Mouse (Mus musculus): ENCODE results near the gene Dzip1l. TPM values are rescaled to one million over a fixed set of nuclear protein-coding genes. Genes with fewer than 3 reads are reported as not detected.

Gene Dzip1l
- total and polyA plus RNA-seq, 3 experiments, result not detected

GRCm38 (mm10) chr9:99671603-99672002, 42.3 kb downstream of the Dzip1l start:
- DNase-seq (ENCODE audit: low read depth, low spot score), result peak; percentile 7
- Histone ChIP-seq H3K36me3 (ENCODE audit: control insufficient read depth in 1 of 2, insufficient read depth in 2 of 2, low read length in 2 of 2) (no peaks in the 10 kb centered on the region), H3K27me3 (ENCODE audit: control insufficient read depth in 1 of 2, insufficient read depth in 2 of 2, low read length in 2 of 2) (no peaks in the 10 kb centered on the region), H3K9ac (ENCODE audit: control insufficient read depth, low read depth, low read length, poor library complexity, severe bottlenecking) (no peak overlapping the region), H3K79me2 (ENCODE audit: control insufficient read depth, insufficient read depth, low read length, poor library complexity) (no peaks in the 10 kb centered on the region), H3K27ac (ENCODE audit: control insufficient read depth, low read depth, low read length) (no peak overlapping the region), H3K4me3 (ENCODE audit: control insufficient read depth in 1 of 2, insufficient read depth in 1 of 2, low read depth in 2 of 2, low read length in 2 of 2) (no peak overlapping the region), H3K9me3 (replicated peaks; ENCODE audit: insufficient read depth, low read length) (no peaks in the 10 kb centered on the region), H3K4me1 (ENCODE audit: control insufficient read depth in 1 of 2, insufficient read depth in 2 of 2, low read length in 2 of 2) (no peaks in the 10 kb centered on the region)
- TF ChIP-seq NELFE (IDR thresholded peaks at IDR 0.05; ENCODE audit: low read depth, low read length) (no peak), USF1 (IDR thresholded peaks at IDR 0.05; ENCODE audit: low read depth, low read length) (no peak), CTCF (IDR thresholded peaks at IDR 0.05 in 2 of 3, conservative IDR thresholded peaks at IDR 0.05 in 1 of 3; ENCODE audit: control insufficient read depth in 1 of 3, insufficient read depth in 1 of 3, low read depth in 2 of 3, low read length in 3 of 3, poor library complexity in 1 of 3, severe bottlenecking in 1 of 3) (peak; percentile 6 to 33 (median 25); a peak in 4 of 6 replicates), POLR2AphosphoS5 (IDR thresholded peaks at IDR 0.05; ENCODE audit: borderline replicate concordance, low read depth, low read length) (no peak), POLR2AphosphoS2 (IDR thresholded peaks at IDR 0.05; ENCODE audit: low read length) (no peak), ZNF384 (IDR thresholded peaks at IDR 0.05; ENCODE audit: low read depth, low read length) (no peak), GABPA (IDR thresholded peaks at IDR 0.05; ENCODE audit: low read depth, low read length) (no peak), POLR2A (IDR thresholded peaks at IDR 0.05; ENCODE audit: control insufficient read depth in 1 of 2, insufficient read depth in 1 of 2, low read depth in 1 of 2, low read length in 2 of 2, poor library complexity in 1 of 2) (no peak), SMC3 (IDR thresholded peaks at IDR 0.05; ENCODE audit: low read depth, low read length) (0 out of 2 replicates have a peak, but pooled peaks have one; percentile 10), TCF12 (IDR thresholded peaks at IDR 0.05; ENCODE audit: low read depth, low read length) (no peak), RAD21 (IDR thresholded peaks at IDR 0.05; ENCODE audit: low read depth, low read length) (peak; percentile 15)

- Histone ChIP-seq H3K79me2 (ENCODE audit: control insufficient read depth, insufficient read depth, low read length, poor library complexity) (no peaks in the 10 kb centered on the region), H3K27ac (ENCODE audit: control insufficient read depth, low read depth, low read length) (no peak overlapping the region), H3K9me3 (replicated peaks; ENCODE audit: insufficient read depth, low read length) (no peaks in the 10 kb centered on the region), H3K4me3 (ENCODE audit: control insufficient read depth in 1 of 2, insufficient read depth in 1 of 2, low read depth in 2 of 2, low read length in 2 of 2) (no peak overlapping the region), H3K36me3 (ENCODE audit: control insufficient read depth in 1 of 2, insufficient read depth in 2 of 2, low read length in 2 of 2) (no peaks in the 10 kb centered on the region), H3K27me3 (ENCODE audit: control insufficient read depth in 1 of 2, insufficient read depth in 2 of 2, low read length in 2 of 2) (no peaks in the 10 kb centered on the region; a peak in 1 of 4 replicates), H3K9ac (ENCODE audit: control insufficient read depth, low read depth, low read length, poor library complexity, severe bottlenecking) (no peak overlapping the region), H3K4me1 (ENCODE audit: control insufficient read depth in 1 of 2, insufficient read depth in 2 of 2, low read length in 2 of 2) (no peaks in the 10 kb centered on the region)
- TF ChIP-seq EP300 (IDR thresholded peaks at IDR 0.05; ENCODE audit: low read depth in 1 of 2, low read length in 2 of 2) (no peak), KAT2A (conservative IDR thresholded peaks at IDR 0.05; ENCODE audit: low read depth, low read length) (no peak), NRF1 (IDR thresholded peaks at IDR 0.05; ENCODE audit: insufficient read depth, low read depth, low read length, poor library complexity, severe bottlenecking) (no peak), GABPA (IDR thresholded peaks at IDR 0.05; ENCODE audit: low read depth, low read length) (no peak), MAX (IDR thresholded peaks at IDR 0.05; ENCODE audit: low read length) (no peak), CHD1 (IDR thresholded peaks at IDR 0.05; ENCODE audit: low read depth, low read length) (no peak), NELFE (IDR thresholded peaks at IDR 0.05; ENCODE audit: low read depth, low read length) (no peak), CHD2 (IDR thresholded peaks at IDR 0.05; ENCODE audit: low read length) (no peak), ZKSCAN1 (IDR thresholded peaks at IDR 0.05; ENCODE audit: low read depth, low read length) (no peak), MEF2A (IDR thresholded peaks at IDR 0.05; ENCODE audit: extremely low read depth, insufficient replicate concordance, low read depth, low read length, poor library complexity, severe bottlenecking) (no peak), TCF12 (IDR thresholded peaks at IDR 0.05; ENCODE audit: low read depth, low read length) (no peak), ELF1 (IDR thresholded peaks at IDR 0.05; ENCODE audit: low read depth, low read length) (no peak), POLR2AphosphoS5 (IDR thresholded peaks at IDR 0.05; ENCODE audit: borderline replicate concordance, low read depth, low read length) (no peak), RCOR1 (IDR thresholded peaks at IDR 0.05; ENCODE audit: low read depth, low read length) (no peak), POLR2AphosphoS2 (IDR thresholded peaks at IDR 0.05; ENCODE audit: low read length) (no peak), MYC (IDR thresholded peaks at IDR 0.05; ENCODE audit: low read depth, low read length) (no peak), ZNF384 (IDR thresholded peaks at IDR 0.05; ENCODE audit: low read depth, low read length) (no peak)
- DNase-seq (ENCODE audit: low read depth, low spot score), result no peak
Observed at GRCm38 (mm10) chr9:99675714-99676113, 46.4 kb downstream of the Dzip1l start.

Measured in MEL (cell line).